Mouse (Mus musculus) gastrocnemius, adult 18-20 months (tissue): ENCODE measurements around the gene Cmtm7. TPM values are rescaled to one million over a fixed set of nuclear protein-coding genes. Genes with fewer than 3 reads are reported as not detected.

Experiments used
- DNase-seq: peaks from one replicate; pipeline ENCODE4 v3.0.0; 2021; ENCODE audit warnings: low spot score
- long read RNA-seq, 2 experiments: library from polyadenylated mRNA; stranded (forward); transcript quantifications; one replicate each; pipeline ENCODE4 v2.0.0; 2021
- total RNA-seq, 2 experiments: library from RNA; stranded (reverse); gene quantifications; 2 replicates each; pipeline ENCODE4 v1.2.3; 2021

Gene Cmtm7
- total RNA-seq: 1 to 10 TPM; 3.7 to 7.0 TPM
- long read RNA-seq, experiment 1, partial matches to known transcripts: 0 of 2 reads
- long read RNA-seq, experiment 1, other reads (novel, unspliced or antisense): 1 of 2 reads
- long read RNA-seq, experiment 2, partial matches to known transcripts: 0 of 1 reads
- long read RNA-seq, experiment 2, other reads (novel, unspliced or antisense): 1 of 1 reads

GRCm38 (mm10) chr9:114781526-114782212 lies at the start of gene Cmtm7:
TSS of gene Cmtm7 (minus strand) at chr9:114781856.
- peak; percentile 66 for DNase-seq

- DNase-seq: no peak
Observed at GRCm38 (mm10) chr9:114830351-114830750, 48.7 kb upstream of the Cmtm7 start.

GRCm38 (mm10) chr9:114829669-114830068 lies 48.0 kb upstream of the Cmtm7 start:
- no peak for DNase-seq

GRCm38 (mm10) chr9:114828377-114828776 lies 46.7 kb upstream of the Cmtm7 start:
- DNase-seq: no peak

GRCm38 (mm10) chr9:114827242-114827852 lies 45.7 kb upstream of the Cmtm7 start:
- no peak for DNase-seq

- DNase-seq: no peak
Observed at GRCm38 (mm10) chr9:114824166-114824565, 42.5 kb upstream of the Cmtm7 start.

GRCm38 (mm10) chr9:114821548-114822289 lies 40.1 kb upstream of the Cmtm7 start:
- no peak for DNase-seq

- no peak for DNase-seq
Observed at GRCm38 (mm10) chr9:114818918-114819317, 37.3 kb upstream of the Cmtm7 start.

- no peak for DNase-seq
Observed at GRCm38 (mm10) chr9:114817012-114817411, 35.4 kb upstream of the Cmtm7 start.

GRCm38 (mm10) chr9:114816121-114816520 lies 34.5 kb upstream of the Cmtm7 start:
- no peak for DNase-seq

GRCm38 (mm10) chr9:114815315-114815714 lies 33.7 kb upstream of the Cmtm7 start:
- DNase-seq: peak; percentile 35

- DNase-seq: no peak
Observed at GRCm38 (mm10) chr9:114812001-114812400, 30.3 kb upstream of the Cmtm7 start.

GRCm38 (mm10) chr9:114810837-114811236 lies 29.2 kb upstream of the Cmtm7 start:
- DNase-seq: no peak

GRCm38 (mm10) chr9:114808671-114809070 lies 27.0 kb upstream of the Cmtm7 start:
- DNase-seq: no peak

GRCm38 (mm10) chr9:114807261-114807660 lies 25.6 kb upstream of the Cmtm7 start:
- no peak for DNase-seq

GRCm38 (mm10) chr9:114805151-114805671 lies 23.6 kb upstream of the Cmtm7 start:
- peak; percentile 56 for DNase-seq

GRCm38 (mm10) chr9:114802191-114802590 lies 20.5 kb upstream of the Cmtm7 start:
- DNase-seq: peak; percentile 50

- DNase-seq: no peak
Observed at GRCm38 (mm10) chr9:114801301-114801700, 19.6 kb upstream of the Cmtm7 start.

- no peak for DNase-seq
Observed at GRCm38 (mm10) chr9:114799498-114800107, 17.9 kb upstream of the Cmtm7 start.

GRCm38 (mm10) chr9:114798845-114799244 lies 17.2 kb upstream of the Cmtm7 start:
- no peak for DNase-seq

GRCm38 (mm10) chr9:114797329-114798004 lies 15.8 kb upstream of the Cmtm7 start:
- DNase-seq: peak; percentile 87
